Mouse (Mus musculus) left cerebral cortex, postnatal 14 days (tissue): Measurements from ENCODE around the gene Noct. TPM values are rescaled to one million over a fixed set of nuclear protein-coding genes. Genes with fewer than 3 reads are reported as not detected.
"Not testable (repeated sequence)": the region's sequence is repeated elsewhere in the genome, so short reads cannot be mapped to it uniquely, and the experiment has no call there.

Experiments
- DNase-seq, 2 experiments: peaks; one replicate each; pipeline ENCODE4 v3.0.0; 2021 to 2022; ENCODE audit warnings: low spot score in 2 of 2, mixed read lengths in 1 of 2
- intact Hi-C: fragments of 180-260 bp; cut with DNase I; formaldehyde crosslinking; loops from one replicate; pipeline ENCODE4 v1.15.1; 2025
- total RNA-seq, 2 experiments: library from RNA; stranded (reverse); gene quantifications; 2 replicates each; pipeline ENCODE4 v1.2.3; 2021

Gene Noct
- total RNA-seq, 2 experiments from 2014 or later = 51.0 to 52.6 TPM

DNA sequence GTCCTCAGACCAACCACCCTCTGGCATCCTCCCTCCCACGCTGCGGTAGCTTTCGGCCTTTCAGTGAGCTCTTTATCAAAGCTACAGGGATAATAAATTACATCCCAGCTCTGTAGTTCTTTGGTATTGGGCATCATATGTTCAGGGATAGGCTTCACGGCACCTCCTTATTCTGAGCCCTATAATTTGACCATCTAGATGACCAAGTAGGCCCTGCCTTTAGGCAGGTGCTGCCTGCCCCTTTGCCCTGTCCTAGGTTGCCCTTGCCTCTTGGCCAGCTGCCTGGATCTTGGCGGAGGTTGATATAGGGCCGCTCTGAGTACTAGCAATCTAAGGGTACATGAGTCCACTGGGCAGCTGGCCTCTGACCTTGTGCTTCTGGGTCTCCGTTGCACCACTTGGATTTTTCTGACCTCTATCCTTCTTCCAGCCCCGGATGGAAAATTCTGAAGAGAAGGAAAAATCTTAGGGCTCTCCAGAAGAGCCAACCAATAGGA is 21.7 kb upstream of the Noct start:
- DNase-seq = no peak
- intact Hi-C loops = no loop called here

DNA sequence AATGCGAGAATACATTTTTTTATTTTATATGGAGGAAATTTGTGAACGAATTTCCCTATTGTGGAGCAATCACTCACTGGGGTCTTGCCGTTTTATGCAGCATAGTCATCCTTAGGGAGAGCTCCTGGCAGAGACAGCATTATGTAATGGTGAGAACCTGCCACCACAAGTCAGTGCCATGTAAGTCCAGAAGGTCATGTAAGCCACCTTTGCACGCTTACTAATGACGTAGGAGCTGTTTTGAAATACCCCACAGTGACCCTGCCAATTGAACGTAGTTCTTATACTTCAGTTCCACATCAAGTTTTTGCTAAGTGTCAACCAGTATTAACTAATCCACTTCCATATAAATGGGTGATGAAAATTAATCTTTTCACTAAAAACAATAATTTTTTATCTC is 20.3 kb upstream of the Noct start:
- intact Hi-C loops = no loop called here
- DNase-seq = no peak

DNA sequence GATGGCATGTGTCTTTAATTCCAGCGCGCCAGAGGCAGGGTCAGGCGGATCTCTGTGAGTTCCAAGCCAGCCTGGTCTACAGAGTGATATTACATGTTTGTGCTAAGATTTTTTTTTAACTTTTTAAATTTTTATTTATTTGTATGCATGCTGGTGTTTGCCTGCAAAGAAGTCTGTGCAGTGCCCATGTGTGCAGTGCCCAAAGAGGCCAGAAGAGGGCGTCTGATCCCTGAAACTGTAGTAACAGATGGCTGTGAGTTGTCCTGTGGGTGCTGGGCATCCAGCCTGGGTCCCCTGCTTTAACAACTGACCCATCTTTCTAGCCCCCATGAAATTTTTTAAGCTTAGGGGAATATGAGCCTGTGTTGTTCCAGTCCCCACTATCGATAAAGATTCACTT is 19.8 kb upstream of the Noct start:
- intact Hi-C loops = no loop called here

DNA sequence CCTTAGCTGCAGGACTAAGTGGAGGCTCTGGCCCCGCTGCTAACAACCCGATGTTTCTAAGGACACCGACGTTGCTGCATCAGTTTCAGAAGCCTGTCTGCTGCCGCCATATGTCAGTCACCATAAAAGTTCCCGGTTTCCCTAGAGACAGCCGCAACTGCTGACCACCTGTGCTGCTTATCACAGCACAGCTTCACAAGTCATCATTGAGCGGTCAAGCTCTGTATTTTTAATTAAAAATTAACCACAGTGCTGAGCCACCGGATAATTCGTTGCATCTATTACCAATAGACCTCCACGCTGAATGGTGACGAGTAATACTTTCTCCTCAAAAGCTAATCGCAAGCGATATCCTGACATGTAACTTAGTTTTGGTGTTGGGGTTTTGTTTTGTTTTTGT is 19.4 kb upstream of the Noct start:
- intact Hi-C loops = no loop called here

More for the DNA sequence above, 19.8 kb upstream of the Noct start:
- DNase-seq = no peak

DNA sequence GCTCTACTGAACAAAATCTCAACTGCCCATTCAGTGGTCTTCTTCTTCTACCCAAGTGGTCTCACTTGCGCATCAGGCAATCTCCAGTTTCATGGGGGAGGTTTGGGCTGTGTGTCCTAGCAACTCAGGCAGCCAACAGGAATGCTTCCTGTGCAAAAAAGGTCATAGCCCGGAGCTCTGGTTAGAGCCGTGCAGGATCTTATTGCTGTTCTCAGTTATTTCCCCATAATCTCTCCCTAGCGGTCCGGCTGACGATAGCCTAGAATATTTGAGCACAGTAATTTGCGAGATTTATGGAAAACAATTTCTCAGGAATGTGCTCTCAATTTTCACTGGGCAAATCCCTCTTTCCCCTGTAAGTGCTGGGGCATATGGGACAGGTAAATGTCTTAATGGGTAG is 17.7 kb upstream of the Noct start:
- DNase-seq = no peak
- intact Hi-C loops = no loop called here

More for the DNA sequence above, 19.4 kb upstream of the Noct start:
- DNase-seq = no peak

DNA sequence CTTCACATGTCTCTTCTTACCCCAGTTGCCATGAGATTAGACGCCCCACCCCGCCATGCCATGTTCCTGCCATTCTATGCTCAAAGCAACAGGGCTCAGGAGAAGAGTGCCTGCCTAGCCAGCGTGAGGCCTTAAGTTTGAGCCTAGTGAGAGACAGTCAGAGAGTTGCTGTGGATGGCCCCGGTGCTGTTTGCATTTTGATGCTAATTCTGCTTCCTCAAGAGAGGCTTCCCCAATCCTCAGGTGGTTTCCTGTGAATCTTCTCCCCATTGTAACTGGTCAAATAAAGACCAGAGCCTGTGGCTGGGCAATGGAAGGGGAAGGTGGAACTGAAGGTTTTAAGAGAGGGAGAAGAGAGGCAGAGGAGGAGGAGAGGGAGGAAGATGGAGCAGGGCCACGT is 15.6 kb upstream of the Noct start:
- intact Hi-C loops = no loop called here
- no peak for DNase-seq

DNA sequence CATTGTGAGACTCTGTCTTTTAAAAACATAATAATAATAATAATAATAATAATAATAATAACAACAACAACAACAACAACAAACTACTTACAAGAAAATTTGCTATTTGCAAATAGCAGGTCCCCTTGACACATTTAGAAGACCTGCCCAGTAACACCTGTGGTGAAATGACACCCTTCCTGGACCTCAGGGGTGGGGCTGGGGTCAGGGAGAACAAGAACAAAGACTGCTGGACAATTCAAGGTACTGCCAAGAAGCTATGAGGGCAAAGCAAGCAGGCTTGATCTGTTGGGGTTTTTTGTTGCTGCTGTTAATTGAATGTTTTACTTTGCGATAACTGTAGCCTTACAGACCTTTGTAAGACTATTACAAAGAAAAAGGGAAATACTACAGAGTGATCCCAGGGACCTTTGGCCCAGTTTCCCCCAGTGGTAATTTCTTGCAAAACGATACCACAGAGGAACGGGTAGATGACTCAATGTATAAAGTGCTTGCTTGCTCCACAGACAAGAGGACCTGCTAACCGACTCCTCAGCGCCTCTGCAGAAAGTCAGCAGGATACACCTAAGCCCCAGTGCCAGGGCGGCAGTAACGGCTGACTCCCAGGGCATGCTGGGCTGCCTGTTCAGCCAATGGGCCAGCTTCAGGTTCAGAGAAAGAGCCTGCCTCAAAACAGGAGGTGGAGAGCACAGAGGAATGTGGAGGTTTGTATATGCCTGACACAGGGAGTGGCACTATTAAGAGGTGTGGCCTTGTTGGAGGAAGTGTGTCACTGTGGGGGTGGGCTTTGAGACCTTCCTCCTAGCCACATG is 14.5 kb upstream of the Noct start:
- no peak for DNase-seq

DNA sequence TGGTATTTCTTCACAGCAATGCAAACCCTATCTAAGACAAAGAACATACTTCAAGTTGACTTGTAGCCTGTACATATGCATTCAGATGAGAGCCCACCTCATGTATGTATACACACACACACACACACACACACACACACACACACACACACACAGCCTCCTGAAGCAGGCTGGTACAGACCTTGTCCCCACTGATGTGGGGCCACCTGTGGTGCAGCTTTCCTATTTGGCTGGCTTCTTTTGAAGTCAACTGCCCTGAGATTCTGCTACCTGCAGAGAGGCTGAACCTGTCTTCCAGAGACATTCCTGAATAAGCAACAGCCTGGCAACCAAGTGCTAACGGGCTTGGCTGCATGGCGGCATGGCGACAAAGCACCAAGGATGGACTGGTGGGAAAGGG is 13.8 kb upstream of the Noct start:
- no peak for DNase-seq
- intact Hi-C loops = no loop called here

More for the DNA sequence above, 14.5 kb upstream of the Noct start:
- intact Hi-C loops = no loop called here

DNA sequence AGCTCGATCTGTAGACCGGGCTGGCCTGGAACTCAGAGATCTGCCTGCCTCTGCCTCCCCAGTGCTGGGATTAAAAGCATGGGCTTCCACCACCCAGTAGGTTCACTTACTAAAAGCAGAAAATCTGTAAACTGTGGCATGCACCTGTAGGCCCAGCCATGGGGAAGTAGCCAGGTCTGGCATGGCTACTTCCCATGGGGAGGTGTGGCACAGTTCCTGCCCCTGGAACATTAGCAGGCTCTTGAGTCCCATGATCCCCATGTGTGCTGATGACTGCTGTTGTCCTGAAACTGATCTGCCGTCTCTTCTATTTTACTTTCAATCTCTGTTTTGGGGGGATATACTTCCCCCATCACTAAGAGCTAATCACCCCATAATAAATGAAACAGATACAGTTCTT is 11.1 kb upstream of the Noct start:
- no peak for DNase-seq
- intact Hi-C loops = no loop called here

DNA sequence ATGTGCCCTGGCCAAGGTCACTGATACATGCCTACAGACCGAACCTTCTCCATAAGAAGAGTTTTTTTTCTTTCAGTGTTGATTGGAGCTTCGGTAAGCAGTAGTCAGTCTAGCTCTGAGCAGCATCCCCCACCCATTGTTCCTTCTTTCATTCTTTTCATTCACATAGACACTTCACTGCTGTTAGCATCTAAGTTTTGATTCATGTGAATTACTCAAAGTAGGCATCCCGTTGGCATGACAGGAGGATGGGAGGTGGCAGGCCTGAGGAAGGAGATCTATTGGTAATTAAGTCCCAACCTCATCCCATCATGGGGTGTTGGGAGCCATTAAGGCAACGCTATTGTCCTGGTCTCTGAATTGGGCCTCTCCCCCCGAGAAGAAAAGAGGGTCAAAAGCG is 8.6 kb upstream of the Noct start:
- intact Hi-C loops = no loop called here
- DNase-seq = no peak

DNA sequence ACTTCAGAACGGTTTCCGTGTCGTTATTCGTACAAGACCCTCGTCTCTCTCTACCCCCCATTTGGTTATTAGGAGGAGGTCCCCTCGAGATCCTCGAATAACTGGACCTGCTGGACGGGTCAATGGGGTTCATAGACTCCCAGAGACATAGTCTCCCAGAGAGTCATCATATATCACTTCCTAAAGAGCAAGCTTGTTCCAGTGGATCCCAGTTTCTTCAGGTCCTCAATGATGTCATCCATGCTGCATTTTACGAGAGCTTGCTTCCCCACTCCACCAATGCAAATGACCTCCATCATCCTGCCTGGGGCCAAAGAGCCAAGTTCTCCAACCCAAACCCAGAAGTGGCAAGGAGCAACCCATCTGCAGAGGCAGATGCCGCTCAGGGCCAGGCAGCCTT is 7.9 kb upstream of the Noct start:
- intact Hi-C loops, DNase-seq: not testable (repeated sequence)

DNA sequence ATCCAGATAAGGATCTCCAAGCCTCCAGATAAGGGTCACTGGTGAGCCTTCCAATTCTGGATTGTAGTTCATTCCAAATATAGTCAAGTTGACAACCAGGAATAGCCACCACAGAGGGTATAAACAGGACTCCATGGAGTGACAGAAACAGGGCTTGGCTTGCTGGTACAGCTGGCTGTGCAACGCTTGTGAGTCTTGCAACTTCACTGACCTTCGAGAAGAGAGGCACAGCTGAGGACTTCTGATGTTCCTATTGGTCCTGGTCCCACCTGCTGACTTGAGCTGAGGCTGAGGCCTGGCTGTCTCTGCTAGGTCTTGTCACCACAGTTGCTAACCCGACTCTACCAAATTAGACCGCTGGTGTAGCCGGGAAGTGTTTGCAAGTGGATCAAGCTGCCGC is 5.9 kb upstream of the Noct start:
- intact Hi-C loops, DNase-seq: not testable (repeated sequence)

DNA sequence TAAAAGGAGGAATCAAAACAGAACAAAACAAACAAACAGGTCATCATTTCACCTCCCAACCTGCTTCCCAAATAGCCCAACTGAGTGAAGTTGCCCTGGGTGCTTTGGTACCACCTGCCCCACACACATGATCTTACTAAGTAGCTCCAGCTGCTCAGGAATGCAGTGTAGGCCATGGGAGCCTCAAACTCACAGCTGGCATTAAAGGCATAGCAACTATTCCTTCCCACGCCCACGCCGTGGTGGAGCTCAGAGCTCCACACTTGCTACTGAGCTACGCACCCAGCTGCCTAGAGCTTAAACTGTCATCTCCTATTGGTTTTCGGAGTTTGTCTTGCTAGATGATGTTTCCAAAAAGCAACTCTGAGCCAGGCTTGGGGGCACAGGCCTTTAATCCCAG is 5.0 kb upstream of the Noct start:
- DNase-seq = no peak
- intact Hi-C loops = no loop called here

DNA sequence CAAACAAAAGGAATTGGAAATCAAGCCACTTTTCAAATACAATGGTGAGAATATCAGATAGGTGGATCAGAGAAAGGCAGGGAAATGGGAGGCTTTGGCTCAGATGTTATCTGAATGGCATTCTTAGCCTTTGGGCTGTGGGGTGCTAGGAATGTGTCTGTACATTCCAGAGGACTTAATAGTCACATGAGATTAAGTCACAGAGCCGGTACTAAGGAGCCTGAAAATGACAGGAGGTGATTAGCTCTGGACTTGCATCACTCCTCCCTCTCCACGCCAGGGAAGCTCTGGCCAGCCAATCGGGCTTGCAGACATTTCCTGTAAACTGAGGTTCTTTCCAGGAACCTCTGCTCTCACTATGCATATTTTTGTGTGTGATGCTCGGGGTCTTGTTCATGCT is 3.4 kb upstream of the Noct start:
- no peak for DNase-seq
- intact Hi-C loops = no loop called here

DNA sequence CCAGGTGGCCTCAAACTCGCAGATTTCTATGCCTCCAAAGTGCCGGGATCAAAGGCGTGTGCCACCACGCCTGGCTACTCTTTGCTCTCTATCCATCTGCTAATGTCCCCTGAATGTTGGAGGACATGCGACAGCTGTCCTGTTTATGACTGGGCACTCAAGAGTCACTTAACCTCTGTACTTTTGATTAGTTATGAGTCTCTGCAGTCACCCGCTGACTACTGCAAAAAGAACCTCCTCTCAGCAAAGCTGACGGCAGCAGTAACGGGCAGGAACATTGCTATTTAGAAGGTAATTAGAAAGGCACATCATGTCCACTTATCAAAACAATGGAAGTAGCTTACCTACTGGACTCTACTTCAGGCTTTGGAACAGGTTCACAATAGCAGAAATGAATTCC is 2.4 kb upstream of the Noct start:
- intact Hi-C loops = no loop called here
- DNase-seq = no peak

DNA sequence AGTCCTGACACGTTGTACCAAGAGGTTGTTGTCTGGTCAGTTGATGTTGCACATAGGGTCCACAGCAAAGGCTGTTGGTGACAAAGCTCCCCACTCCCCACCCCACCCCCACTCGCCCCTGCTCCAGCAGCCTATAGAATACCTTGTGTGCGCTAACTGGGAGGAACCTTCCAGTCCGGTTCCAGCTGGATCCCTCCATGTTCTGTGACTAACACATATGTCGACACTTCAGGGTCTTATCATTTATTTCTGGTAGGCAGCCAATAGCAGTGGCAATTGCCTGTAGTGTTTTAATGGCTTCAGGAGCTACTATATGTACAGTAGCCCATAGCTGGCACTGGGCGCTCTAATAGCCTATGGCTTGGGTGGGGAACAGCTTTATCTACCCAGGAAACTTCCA is 1.9 kb upstream of the Noct start:
- no peak for DNase-seq
- intact Hi-C loops = no loop called here

DNA sequence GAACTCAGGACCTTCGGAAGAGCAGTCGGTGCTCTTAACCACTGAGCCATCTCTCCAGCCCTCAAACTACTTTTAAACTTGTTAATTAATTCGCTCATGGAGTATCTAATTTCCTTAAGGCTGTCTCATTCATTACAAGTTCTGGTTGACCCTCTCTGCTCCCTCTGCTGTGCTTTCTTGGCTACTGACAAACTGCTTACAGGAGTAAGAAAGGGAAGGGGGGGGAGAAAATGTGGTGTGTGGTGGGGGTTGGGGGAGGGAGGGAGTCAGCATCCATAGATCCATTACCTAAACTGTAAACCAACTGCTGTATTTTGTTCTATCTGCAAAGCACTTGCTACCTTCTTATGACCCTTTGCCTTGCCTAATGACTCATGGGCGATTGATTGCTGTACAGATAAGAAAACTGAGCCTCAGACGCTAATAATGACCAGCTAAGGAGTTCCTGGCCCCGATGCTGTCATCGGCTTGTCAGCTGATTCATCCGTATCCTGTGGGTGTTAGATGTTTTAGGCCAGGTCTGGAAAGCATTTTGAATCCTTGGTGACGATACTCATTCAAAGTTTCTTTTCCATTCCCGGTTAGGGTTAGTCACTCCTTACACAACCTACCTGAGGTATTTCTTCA is 1.3 kb upstream of the Noct start:
- intact Hi-C loops = no loop called here
- DNase-seq = no peak

DNA sequence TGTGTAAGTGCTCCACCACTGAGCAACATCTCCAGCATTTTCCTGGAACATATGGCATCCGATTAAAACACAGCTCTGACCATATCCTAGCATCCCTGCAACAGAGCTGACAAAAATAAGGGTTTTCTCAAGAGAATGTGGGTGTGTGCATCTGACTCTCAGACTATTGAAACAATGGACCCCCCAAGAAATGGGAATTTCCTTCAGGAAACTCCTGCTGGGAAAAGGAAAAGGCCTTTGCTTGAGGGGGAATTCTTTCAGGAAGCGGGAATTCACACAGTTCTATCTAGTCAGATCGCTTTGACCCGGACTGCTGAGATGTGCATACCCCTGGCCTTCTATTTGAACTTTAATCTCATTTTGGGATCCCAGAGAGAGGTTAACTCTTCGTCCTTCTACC is 691 bp upstream of the Noct start:
- intact Hi-C loops = no loop called here
- DNase-seq = no peak

DNA sequence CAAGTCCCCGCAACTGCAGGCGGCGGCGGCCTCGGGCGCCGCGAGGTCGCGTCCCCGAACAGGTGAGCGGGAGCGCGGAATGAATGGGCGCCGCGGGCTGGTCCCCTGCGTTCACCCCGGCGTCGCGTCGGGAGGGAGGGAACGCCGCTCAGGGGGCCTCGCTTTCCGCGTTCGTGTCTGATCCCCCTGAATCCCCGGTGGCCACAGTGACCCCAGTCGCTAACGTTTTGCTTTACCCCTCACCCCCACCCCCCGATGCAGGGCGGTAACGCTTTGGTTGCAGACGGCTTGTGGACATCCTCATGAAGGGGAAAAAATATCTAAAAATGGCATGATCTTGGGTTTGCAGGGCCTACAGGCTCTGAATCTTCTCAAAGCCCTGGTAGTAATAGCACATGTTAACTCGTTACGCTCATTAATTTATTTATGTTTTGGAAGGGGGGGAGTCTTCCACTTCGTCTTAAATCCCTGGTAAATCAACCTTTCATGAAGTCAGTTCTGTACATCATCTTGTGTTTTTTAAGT is 1.0 kb downstream of the Noct start:
- no peak for DNase-seq
- intact Hi-C loops = no loop called here

DNA sequence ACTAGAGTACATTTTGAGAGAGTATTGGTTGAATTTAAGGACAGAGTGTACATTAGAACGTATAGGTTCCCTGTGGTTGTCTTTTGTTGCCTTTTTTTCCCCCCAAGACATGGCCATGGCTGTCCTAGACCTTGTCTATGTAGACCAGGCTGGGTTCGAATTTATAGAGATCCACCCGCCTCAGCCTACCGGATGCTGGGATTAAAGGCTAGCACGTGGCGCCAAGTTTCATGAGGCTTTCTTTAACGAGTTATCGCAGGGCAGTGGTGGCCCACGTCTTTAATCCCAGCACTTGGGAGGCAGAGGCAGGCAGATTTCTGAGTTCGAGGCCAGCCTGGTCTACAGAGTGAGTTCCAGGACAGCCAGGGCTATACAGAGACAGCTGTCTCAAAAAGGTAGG is 1.7 kb downstream of the Noct start:
- intact Hi-C loops = no loop called here
- no peak for DNase-seq

DNA sequence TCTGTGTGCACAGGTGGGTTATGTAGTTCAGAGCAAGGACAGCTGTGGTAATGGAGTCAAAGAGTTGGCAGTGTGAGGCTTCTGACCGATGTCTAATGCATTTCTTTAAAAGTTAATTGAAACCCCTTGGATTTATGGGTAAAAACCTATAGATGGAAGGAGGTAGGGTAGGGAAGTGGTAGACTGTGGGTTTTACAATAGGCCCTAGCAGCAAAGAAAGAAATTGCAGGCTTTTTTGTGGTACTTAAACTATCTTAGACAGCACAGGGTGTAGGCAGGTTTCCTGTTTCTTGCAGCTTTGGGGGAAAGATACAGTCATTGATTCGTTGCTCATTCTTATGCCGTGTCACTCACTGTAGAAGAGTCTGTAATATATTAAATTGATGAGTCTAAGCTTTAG is 2.4 kb downstream of the Noct start:
- no peak for DNase-seq
- intact Hi-C loops = no loop called here
